Mouse (Mus musculus) frontal cortex, postnatal 10 days (tissue): ENCODE results near the gene Disp3.

Experiments used
- DNase-seq, 2 experiments: peaks; one replicate each; pipeline ENCODE4 v3.0.0; 2022; ENCODE audit warnings: low spot score in 2 of 2, mixed read lengths in 1 of 2

Gene Disp3

GRCm38 (mm10) chr4:148287476-148288054 lies at the start of gene Disp3:
Disp3 (minus strand) TSS chr4:148287965.
- DNase-seq, result no peak

GRCm38 (mm10) chr4:148330269-148330668 lies 42.5 kb upstream of the Disp3 start:
- DNase-seq, result no peak

- DNase-seq, result no peak
These were observed 41.7 kb upstream of the Disp3 start for GRCm38 (mm10) chr4:148329431-148329830.

DNA sequence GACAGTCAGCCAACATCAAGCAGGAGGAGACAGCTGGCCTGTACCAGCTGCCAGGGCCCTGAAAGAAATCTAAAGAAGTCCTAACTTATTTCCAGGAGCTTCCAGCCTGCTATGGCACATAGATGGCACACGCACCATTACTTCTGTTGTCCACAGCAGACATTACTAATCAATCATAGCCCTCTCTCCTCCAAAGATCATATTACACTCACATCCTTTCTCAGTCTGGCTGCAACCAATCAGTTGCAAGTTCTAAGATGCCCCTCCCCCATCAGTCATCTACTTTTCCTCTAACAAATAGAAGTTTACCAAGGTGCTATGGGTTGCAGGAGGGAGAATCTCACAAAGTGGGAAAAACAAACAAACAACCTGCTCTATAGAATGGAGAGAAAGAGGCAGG lies 40.5 kb upstream of the Disp3 start:
- no peak for DNase-seq

DNA sequence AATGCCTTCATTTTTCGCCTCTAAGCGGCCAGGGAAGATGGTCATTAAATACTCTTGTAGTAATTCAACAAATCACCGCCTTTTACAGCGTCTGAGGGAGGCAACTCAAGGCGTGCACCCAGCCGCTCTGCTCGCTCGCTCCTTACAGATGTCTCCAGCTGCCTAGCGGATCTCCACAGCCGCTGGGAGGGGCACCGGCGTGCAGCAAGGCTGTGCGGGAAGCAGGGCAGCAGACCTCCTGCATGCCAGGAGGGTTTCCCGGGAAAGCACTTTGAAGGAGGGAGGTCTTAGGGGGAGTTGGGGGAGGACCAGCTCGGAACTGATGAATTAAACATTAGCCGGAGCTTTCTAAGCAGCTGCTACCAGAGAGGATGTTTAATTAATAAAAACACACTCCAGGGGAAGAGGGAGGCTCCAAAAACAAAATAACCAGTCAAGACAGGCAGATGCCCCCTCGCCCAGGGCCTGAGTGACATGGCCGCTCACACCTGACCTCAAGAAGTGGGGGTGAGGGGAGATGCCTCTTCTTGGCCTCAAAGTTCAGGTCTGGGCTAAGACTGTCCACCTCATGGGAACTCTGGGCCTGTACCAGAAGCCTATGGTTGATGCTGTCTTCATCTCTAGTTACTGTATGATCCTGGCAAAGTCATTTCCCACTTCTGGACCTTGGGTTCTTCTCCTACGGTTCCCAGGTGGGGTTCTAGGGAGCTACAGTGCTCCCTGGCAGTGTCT lies 39.7 kb upstream of the Disp3 start:
- DNase-seq, result peak; percentile 37 to 56

DNA sequence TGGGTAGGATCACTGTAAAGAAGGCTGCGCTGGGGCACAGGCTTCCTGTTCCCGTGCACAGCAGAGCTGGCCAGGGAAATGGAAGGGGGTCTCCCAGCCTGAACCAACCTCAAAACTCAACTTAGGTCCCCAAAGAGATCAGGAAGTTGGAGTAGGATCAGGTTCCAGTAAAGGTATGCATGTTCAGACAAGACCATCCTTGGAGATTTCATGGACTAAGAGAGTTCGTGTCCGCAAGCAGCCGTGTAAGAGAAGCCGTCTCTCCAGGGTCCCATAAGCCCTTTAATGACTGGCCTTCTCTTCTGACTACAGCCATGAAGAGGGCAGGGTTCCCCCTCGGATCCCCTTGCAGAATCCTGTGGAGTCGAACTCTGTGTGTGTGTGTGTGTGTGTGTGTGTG lies 39.0 kb upstream of the Disp3 start:
- DNase-seq, result no peak

GRCm38 (mm10) chr4:148325951-148326350 lies 38.2 kb upstream of the Disp3 start:
- DNase-seq, result no peak

DNA sequence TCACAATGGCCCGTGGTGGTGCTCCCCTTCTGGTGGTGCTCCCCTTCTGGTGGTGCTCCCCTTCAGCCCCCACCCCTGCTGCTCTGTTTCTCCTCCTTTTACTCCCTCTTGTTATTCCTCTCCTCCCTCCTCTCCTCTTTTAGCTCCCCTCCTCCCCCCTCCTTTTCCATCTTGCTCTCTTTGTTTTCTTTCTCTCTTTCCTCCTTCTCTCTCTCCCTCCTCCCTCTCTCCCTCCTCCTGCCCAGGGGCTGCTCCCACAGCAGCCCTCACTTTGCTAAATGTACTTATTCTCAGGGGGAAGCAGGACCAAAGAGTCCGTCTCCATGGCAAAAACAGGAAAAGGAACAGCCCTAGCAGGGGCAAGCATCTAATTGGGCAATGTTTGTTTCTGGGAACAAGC lies 37.3 kb upstream of the Disp3 start:
- no peak for DNase-seq

DNA sequence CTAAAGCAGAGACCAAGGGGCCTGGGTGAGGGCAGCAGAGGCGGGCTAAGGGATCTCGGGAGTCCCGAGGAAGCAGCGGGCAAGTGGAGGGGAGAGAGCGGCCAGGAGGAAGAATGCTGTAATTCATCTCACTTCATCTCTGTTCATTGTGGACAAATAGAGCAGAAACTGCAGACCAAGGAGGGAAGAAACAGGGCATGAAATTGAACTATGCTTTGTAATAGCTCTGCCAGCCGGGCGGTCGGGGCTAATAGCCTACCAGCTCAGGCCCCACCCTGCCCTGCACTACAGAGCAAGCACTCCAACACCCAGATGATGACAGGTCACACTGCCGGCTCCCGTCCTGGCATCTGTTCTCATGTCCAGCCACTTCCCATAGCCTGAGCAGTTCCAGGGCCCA lies 34.4 kb upstream of the Disp3 start:
- DNase-seq, result peak in 1 of 2 experiments; percentile 56

- DNase-seq, result no peak
These were observed 31.6 kb upstream of the Disp3 start for GRCm38 (mm10) chr4:148319366-148319765.

- DNase-seq, result no peak
These were observed 27.8 kb upstream of the Disp3 start for GRCm38 (mm10) chr4:148315377-148316175.

DNA sequence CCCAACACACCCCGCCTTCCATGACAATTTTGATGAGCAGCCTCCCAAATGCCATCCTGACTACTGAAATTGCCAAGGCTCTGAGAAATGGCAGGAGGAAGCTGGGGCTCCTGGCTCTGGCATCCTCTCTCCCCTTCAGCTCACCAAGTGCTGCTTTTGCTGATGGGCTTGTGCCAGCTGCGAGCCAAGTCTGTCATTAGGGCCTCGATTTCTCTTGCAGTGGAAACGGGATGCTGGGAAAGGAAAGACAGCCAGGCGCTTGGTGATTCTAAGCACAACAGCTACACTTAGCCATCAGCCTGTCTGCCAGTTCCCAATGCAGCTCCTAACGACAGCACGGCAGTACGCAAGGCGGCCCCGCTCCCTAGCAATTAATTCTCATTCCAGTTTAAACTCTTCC lies 26.6 kb upstream of the Disp3 start:
- peak; percentile 38 to 44 for DNase-seq

- no peak for DNase-seq
These were observed 25.8 kb upstream of the Disp3 start for GRCm38 (mm10) chr4:148313601-148314000.

- DNase-seq, result no peak
These were observed 24.7 kb upstream of the Disp3 start for GRCm38 (mm10) chr4:148312296-148313116.

DNA sequence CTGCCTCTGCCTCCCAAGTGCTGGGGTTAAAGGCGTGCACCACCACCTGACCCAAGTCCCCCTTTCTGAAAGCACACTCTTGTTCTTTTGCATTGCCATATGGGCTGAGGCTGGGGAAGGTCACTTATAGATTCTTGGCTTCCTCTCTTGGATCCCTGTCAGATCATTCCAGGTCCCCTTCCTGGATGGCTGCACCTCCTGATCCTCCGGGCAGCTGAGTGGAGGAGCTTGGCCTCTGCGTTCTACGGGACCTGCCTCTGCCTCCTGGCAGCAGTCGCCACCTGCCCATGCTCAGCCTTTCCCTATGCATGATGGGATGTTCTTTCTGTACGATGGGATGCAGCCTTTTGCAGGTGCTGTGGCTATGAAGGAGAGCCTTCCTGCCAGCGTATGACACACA lies 23.1 kb upstream of the Disp3 start:
- no peak for DNase-seq

DNA sequence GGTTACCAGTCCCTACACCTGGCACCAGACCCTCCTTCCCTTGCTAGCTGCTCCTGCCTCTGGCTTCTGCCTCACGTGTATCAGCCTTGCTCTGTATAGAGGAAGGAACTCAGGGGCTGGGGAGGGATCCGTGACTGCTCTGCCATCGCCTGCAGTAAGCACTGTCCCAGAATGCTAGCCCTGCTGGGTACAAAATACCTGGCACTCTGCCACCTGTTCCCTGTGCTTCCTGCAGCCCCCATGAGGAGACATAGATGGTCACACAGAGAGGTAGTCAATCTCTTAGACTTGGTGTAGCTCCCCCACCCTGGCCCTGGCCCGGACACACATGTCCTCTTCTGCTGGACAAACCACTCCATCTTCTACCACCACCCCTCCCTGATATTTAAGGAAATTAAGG lies 22.4 kb upstream of the Disp3 start:
- DNase-seq, result no peak

DNA sequence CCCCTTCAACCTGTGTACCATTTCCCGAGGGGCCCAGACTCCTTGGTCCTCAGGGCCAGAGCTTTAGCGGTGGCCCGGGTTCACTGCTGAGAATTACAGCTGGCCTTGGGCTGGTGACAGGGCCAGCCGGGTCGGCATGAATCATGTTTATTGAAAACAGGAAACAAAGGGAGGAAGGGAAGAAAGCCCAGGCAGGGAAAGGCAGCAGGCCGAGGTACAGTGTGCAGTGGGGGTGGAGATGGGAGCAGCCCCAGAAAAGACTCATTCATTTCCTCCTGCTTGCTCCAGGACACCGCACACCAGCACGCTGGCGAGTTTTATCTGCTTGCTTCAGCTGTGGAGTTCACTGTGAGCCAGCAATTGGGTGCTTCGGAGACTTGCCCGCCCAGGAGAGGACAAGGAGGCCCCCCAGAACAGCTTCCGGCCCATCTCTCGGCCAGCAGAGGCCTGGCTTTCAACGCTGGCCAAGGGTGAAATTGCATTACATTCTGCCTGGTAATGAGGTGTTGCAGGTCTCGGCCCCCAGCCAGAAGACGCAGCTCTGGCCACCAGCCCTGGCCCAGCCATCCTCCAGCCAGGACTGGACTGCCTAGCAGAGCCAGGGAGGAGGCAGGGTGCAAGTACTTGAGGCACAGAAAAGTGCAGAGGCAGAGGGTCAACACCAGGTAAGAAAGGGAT lies 18.8 kb upstream of the Disp3 start:
- peak; percentile 43 to 54 for DNase-seq

GRCm38 (mm10) chr4:148298720-148299119 lies 11.0 kb upstream of the Disp3 start:
- DNase-seq, result no peak

DNA sequence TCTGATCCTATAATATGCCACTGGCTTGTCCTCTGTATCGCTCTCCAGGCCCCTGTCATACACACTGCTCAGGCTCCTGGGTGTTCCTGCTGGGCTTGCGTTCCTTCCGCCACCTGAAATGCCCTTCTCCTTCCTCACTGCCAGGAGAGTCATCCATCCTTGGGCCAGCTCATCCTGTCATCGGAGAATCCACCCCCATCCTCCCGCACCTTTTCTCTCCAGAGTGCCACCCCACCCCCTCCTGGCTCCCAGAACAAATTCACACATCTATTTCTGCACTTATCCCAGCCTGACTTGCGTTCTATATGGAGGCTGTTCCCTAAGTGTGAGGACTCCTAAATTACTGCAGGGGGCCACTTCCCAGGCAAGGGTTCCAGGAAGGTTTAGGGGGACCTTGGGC lies 9.9 kb upstream of the Disp3 start:
- DNase-seq, result no peak

- DNase-seq, result no peak
These were observed 5.6 kb upstream of the Disp3 start for GRCm38 (mm10) chr4:148293319-148293718.

- DNase-seq, result no peak
These were observed 4.1 kb upstream of the Disp3 start for GRCm38 (mm10) chr4:148291849-148292248.
